Mouse (Mus musculus) heart, adult 2 months (tissue): ENCODE results near the gene Rnaset2a.
"Not testable (repeated sequence)": the region's sequence is repeated elsewhere in the genome, so short reads cannot be mapped to it uniquely, and the experiment has no call there.

Source experiments
- CTCF ChIP-seq: fragments of 200-600 bp; IDR thresholded peaks from 2 replicates; pipeline ENCODE4 v1.8.1; 2022; ENCODE audit warnings: antibody characterized with exemption, mild to moderate bottlenecking, moderate library complexity
- EP300 ChIP-seq: fragments of 200-500 bp; IDR thresholded peaks from 2 replicates; pipeline ENCODE4 v1.6.1; 2011; ENCODE audit warnings: low read depth, low read length, control low read depth; ENCODE audit not compliant: insufficient read depth
- POLR2A ChIP-seq: fragments of 200-500 bp; IDR thresholded peaks from 2 replicates; pipeline ENCODE4 v1.6.1; 2011; ENCODE audit warnings: mild to moderate bottlenecking, low read depth, low read length, control low read depth; ENCODE audit not compliant: insufficient read depth

DNA sequence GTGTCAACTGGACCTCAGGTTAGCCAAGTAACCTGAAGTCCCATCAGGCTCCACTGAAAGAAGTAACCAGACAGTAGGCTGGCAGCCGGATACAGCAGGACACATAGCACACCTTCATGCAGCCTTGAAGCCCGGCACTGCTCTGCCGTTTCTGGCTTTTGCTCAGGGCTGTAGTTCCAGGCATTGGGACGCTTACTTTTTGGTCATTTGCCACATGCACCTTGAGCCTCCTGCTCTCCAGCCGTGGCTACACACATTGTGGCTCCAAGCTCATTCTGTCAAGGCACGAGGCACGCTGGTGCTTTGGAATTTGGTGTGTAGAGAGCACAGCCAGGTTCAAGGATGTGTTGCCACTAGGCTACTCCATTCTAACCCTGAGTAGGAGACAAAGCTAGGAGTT is 7.1 kb upstream of the Rnaset2a start:
- not testable (repeated sequence) for TF ChIP-seq CTCF, EP300, POLR2A
